Mouse (Mus musculus): ENCODE results near the gene Pycard.

GRCm38 (mm10) chr7:128019187-128019586 lies 25.5 kb upstream of the Pycard start:
- TF ChIP-seq CTCF (IDR thresholded peaks at IDR 0.05; ENCODE audit: low read depth, low read length) (no peak), POLR2A (IDR thresholded peaks at IDR 0.05; ENCODE audit: borderline replicate concordance, low read depth, low read length) (no peak)

All from bone marrow macrophage, adult 2 months (primary cell).